Mouse (Mus musculus): Measurements from ENCODE around the gene Abcd3. TPM values are rescaled to one million over a fixed set of nuclear protein-coding genes. Genes with fewer than 3 reads are reported as not detected.
A peak's percentile ranks its signal among the peaks of the same experiment; 100 is the strongest.
"Not testable (repeated sequence)": the region's sequence is repeated elsewhere in the genome, so short reads cannot be mapped to it uniquely, and the experiment has no call there.

Abcd3 gene
- total RNA-seq, 1 experiment = 21.6 TPM

GRCm38 (mm10) chr3:121762056-121762852, 52.8 kb downstream of the Abcd3 start:
- DNase-seq (ENCODE audit: low read depth, low spot score) = no peak
- H3K4me1 ChIP-seq (ENCODE audit: control insufficient read depth in 2 of 2, insufficient read depth in 2 of 2, low read length in 2 of 2, poor library complexity in 1 of 2) = no peaks in the 10 kb centered on the region
- no peaks in the 10 kb centered on the region for H3K9me3 ChIP-seq (ENCODE audit: control insufficient read depth, insufficient read depth, low read depth, low read length)
- peaks cover 5% of the 10 kb centered on the region for H3K36me3 ChIP-seq (ENCODE audit: control insufficient read depth, insufficient read depth, low read length, poor library complexity, severe bottlenecking)
- H3K27ac ChIP-seq (ENCODE audit: insufficient read depth, low read depth, low read length, poor library complexity, severe bottlenecking) = no peak overlapping the region
- in situ Hi-C loops (cut with MboI; ENCODE audit: low sequenced_read_pairs in 2 of 2, unreplicated experiment in 2 of 2) = loop anchor here in 1 of 2 experiments (10.0 kb wide), 1 partner anchor 227 kb away; the partner anchor contains the start of gene Slc44a3
- H3K4me3 ChIP-seq (ENCODE audit: insufficient read depth in 1 of 2, low read depth in 1 of 2, low read length in 2 of 2, poor library complexity in 1 of 2, severe bottlenecking in 1 of 2) = no peak overlapping the region
- H3K9ac ChIP-seq (ENCODE audit: insufficient read depth, low read depth, low read length, poor library complexity, severe bottlenecking) = no peak overlapping the region
- TF ChIP-seq HCFC1 (IDR thresholded peaks at IDR 0.05; ENCODE audit: borderline replicate concordance, insufficient read depth, low read length) (no peak), ZNF384 (IDR thresholded peaks at IDR 0.05; ENCODE audit: low read depth, low read length) (peak; percentile 97), CHD2 (IDR thresholded peaks at IDR 0.05; ENCODE audit: low read depth, low read length) (no peak), ZC3H11A (IDR thresholded peaks at IDR 0.05; ENCODE audit: borderline replicate concordance, low read depth, low read length) (peak; percentile 60; the same call in 1 of the 2 replicates), MAFK (IDR thresholded peaks at IDR 0.05; ENCODE audit: insufficient read depth, low read depth, low read length) (no peak)

- no peak overlapping the region for H3K4me3 ChIP-seq (ENCODE audit: insufficient read depth in 1 of 2, low read depth in 1 of 2, low read length in 2 of 2, poor library complexity in 1 of 2, severe bottlenecking in 1 of 2)
- no peak for TF ChIP-seq ZNF384 (IDR thresholded peaks at IDR 0.05; ENCODE audit: low read depth, low read length)
- no peak for TF ChIP-seq CHD2 (IDR thresholded peaks at IDR 0.05; ENCODE audit: low read depth, low read length)
- TF ChIP-seq MAFK (IDR thresholded peaks at IDR 0.05; ENCODE audit: insufficient read depth, low read depth, low read length) = no peak
- TF ChIP-seq HCFC1 (IDR thresholded peaks at IDR 0.05; ENCODE audit: borderline replicate concordance, insufficient read depth, low read length) = no peak
- TF ChIP-seq ZC3H11A (IDR thresholded peaks at IDR 0.05; ENCODE audit: borderline replicate concordance, low read depth, low read length) = no peak
- no peak overlapping the region for H3K27ac ChIP-seq (ENCODE audit: insufficient read depth, low read depth, low read length, poor library complexity, severe bottlenecking)
- no peak for DNase-seq (ENCODE audit: low read depth, low spot score)
- H3K9me3 ChIP-seq (ENCODE audit: control insufficient read depth, insufficient read depth, low read depth, low read length) = no peaks in the 10 kb centered on the region
- no peaks in the 10 kb centered on the region for H3K36me3 ChIP-seq (ENCODE audit: control insufficient read depth, insufficient read depth, low read length, poor library complexity, severe bottlenecking)
- H3K4me1 ChIP-seq (ENCODE audit: control insufficient read depth in 2 of 2, insufficient read depth in 2 of 2, low read length in 2 of 2, poor library complexity in 1 of 2) = no peaks in the 10 kb centered on the region
- H3K9ac ChIP-seq (ENCODE audit: insufficient read depth, low read depth, low read length, poor library complexity, severe bottlenecking) = no peak overlapping the region
- in situ Hi-C loops (cut with MboI; ENCODE audit: low sequenced_read_pairs in 2 of 2, unreplicated experiment in 2 of 2) = no loop called here
These were observed 56.7 kb downstream of the Abcd3 start for GRCm38 (mm10) chr3:121758373-121758772.

- Histone ChIP-seq H3K27ac (ENCODE audit: insufficient read depth, low read depth, low read length, poor library complexity, severe bottlenecking) (no peak overlapping the region), H3K36me3 (ENCODE audit: control insufficient read depth, insufficient read depth, low read length, poor library complexity, severe bottlenecking) (no peaks in the 10 kb centered on the region), H3K9ac (ENCODE audit: insufficient read depth, low read depth, low read length, poor library complexity, severe bottlenecking) (no peak overlapping the region), H3K4me3 (ENCODE audit: insufficient read depth in 1 of 2, low read depth in 1 of 2, low read length in 2 of 2, poor library complexity in 1 of 2, severe bottlenecking in 1 of 2) (no peak overlapping the region), H3K9me3 (ENCODE audit: control insufficient read depth, insufficient read depth, low read depth, low read length) (no peaks in the 10 kb centered on the region), H3K4me1 (ENCODE audit: control insufficient read depth in 2 of 2, insufficient read depth in 2 of 2, low read length in 2 of 2, poor library complexity in 1 of 2) (no peaks in the 10 kb centered on the region)
- no peak for DNase-seq (ENCODE audit: low read depth, low spot score)
- TF ChIP-seq MAFK (IDR thresholded peaks at IDR 0.05; ENCODE audit: insufficient read depth, low read depth, low read length) (no peak), HCFC1 (IDR thresholded peaks at IDR 0.05; ENCODE audit: borderline replicate concordance, insufficient read depth, low read length) (no peak), ZC3H11A (IDR thresholded peaks at IDR 0.05; ENCODE audit: borderline replicate concordance, low read depth, low read length) (no peak), CHD2 (IDR thresholded peaks at IDR 0.05; ENCODE audit: low read depth, low read length) (no peak), ZNF384 (IDR thresholded peaks at IDR 0.05; ENCODE audit: low read depth, low read length) (no peak)
- in situ Hi-C loops (cut with MboI; ENCODE audit: low sequenced_read_pairs in 2 of 2, unreplicated experiment in 2 of 2) = no loop called here
These were observed 60.0 kb downstream of the Abcd3 start for GRCm38 (mm10) chr3:121755152-121755551.

GRCm38 (mm10) chr3:121754319-121755090, 60.6 kb downstream of the Abcd3 start:
- in situ Hi-C loops (cut with MboI; ENCODE audit: low sequenced_read_pairs in 2 of 2, unreplicated experiment in 2 of 2); DNase-seq (ENCODE audit: low read depth, low spot score); H3K36me3 ChIP-seq (ENCODE audit: control insufficient read depth, insufficient read depth, low read length, poor library complexity, severe bottlenecking); H3K9me3 ChIP-seq (ENCODE audit: control insufficient read depth, insufficient read depth, low read depth, low read length); H3K4me3 ChIP-seq (ENCODE audit: insufficient read depth in 1 of 2, low read depth in 1 of 2, low read length in 2 of 2, poor library complexity in 1 of 2, severe bottlenecking in 1 of 2); H3K4me1 ChIP-seq (ENCODE audit: control insufficient read depth in 2 of 2, insufficient read depth in 2 of 2, low read length in 2 of 2, poor library complexity in 1 of 2); H3K9ac ChIP-seq (ENCODE audit: insufficient read depth, low read depth, low read length, poor library complexity, severe bottlenecking): not testable (repeated sequence)
- H3K27ac ChIP-seq (ENCODE audit: insufficient read depth, low read depth, low read length, poor library complexity, severe bottlenecking) = peak overlapping the region; percentile 36; the same call in 1 of the 2 replicates

GRCm38 (mm10) chr3:121741186-121741848, 73.8 kb downstream of the Abcd3 start:
- peak overlapping the region; percentile 45; the same call in 1 of the 2 replicates for H3K27ac ChIP-seq (ENCODE audit: insufficient read depth, low read depth, low read length, poor library complexity, severe bottlenecking)
- not testable (repeated sequence) for DNase-seq (ENCODE audit: low read depth, low spot score); H3K9me3 ChIP-seq (ENCODE audit: control insufficient read depth, insufficient read depth, low read depth, low read length); H3K36me3 ChIP-seq (ENCODE audit: control insufficient read depth, insufficient read depth, low read length, poor library complexity, severe bottlenecking)
- peak overlapping the region; percentile 49 for H3K9ac ChIP-seq (ENCODE audit: insufficient read depth, low read depth, low read length, poor library complexity, severe bottlenecking)
- in situ Hi-C loops (cut with MboI; ENCODE audit: low sequenced_read_pairs in 2 of 2, unreplicated experiment in 2 of 2) = loop anchor here in 1 of 2 experiments (25.0 kb wide), 1 partner anchor 429 kb away; no protein-coding TSS in a partner anchor
- H3K4me1 ChIP-seq (ENCODE audit: control insufficient read depth in 2 of 2, insufficient read depth in 2 of 2, low read length in 2 of 2, poor library complexity in 1 of 2) = peaks cover 7 to 12% of the 10 kb centered on the region in 2 experiments; a peak in 2 of 4 replicates
- peak overlapping the region; percentile 61 to 73 for H3K4me3 ChIP-seq (ENCODE audit: insufficient read depth in 1 of 2, low read depth in 1 of 2, low read length in 2 of 2, poor library complexity in 1 of 2, severe bottlenecking in 1 of 2)

Data from ES-E14 (cell line).